Mouse (Mus musculus) cerebellum, adult 9-11 months (tissue): ENCODE results near the gene Cep170.

ENCODE experiments used
- DNase-seq: peaks from one replicate; pipeline ENCODE4 v3.0.0; 2022

Gene Cep170

GRCm38 (mm10) chr1:176824611-176825010 is 10.7 kb upstream of the Cep170 start:
- DNase-seq: no peak

DNA sequence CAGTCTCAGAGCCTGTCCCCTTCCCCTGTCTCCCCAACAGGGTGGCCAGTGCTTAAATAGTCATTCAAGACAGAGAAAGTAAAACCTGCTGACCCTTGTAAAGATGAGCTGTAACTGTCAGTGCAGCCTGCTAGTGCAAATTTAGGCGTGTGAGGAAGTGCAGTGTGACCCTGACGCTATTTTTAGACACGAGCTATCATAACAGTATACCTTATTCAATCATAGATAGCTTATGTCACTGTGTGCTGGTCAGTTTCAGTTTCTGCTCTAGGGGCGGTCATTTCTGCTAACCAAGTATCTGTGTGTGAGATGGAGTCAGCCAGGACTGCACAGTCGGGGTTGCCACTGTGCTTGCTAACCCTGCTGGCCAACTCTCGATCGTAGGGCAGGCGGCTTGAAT is 10.0 kb upstream of the Cep170 start:
- no peak for DNase-seq

DNA sequence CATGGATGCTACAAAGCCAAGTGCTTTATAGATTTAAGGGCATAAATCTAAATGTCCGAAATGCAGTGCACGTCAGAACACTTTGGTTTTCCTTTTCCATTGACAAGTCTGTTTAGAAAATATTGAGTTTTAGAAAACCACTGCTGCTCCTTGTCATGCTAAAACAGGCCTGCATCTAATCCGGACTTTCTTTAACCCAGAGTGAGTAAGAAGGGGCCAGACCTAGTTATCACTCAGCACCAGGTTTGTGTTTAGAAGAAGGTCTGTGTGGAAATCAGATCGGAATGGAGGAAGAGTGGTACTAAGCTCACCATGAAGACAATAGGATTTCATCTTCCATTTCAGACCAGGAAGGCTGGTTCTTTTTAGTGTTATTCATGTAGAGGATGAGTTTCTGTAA is 9.1 kb upstream of the Cep170 start:
- DNase-seq: no peak

DNA sequence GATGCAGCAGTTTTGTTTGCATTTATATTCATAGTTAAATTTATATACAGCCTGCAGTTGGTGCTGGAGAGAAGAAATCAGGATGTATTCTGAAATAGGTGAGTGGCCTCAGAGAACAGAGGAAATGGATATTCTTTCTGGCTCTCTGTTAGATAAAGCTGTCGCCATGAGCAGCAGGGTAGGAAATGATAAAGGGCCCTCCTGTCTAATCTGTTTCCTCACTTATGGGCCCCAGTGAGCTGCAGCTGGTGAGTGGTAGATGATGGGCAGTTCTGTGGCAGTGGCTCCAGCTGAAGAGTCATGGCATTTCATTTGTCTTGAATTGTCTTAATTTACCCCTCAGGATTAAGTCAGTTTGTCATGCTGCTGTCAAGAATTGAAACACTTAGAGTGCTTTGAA is 8.1 kb upstream of the Cep170 start:
- DNase-seq: no peak

DNA sequence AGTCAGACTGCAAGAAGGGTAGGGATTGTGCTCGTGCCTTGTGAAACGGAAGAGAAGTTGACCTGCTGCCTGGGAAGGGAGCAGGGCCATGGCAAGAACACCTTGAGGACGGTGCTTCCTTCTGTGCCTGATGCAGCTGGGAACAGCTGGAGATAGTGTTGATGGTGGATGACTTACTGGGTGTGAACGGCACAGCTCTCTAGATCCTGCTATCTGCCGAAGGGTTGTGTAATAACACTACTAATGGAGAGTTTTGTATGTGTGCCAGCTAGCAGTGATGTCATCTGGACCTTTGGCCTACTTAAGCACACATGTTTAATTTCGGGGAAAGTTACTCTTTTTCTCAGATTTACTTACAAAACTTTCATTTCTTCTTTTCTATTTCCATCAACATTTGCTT is 4.9 kb upstream of the Cep170 start:
- no peak for DNase-seq

DNA sequence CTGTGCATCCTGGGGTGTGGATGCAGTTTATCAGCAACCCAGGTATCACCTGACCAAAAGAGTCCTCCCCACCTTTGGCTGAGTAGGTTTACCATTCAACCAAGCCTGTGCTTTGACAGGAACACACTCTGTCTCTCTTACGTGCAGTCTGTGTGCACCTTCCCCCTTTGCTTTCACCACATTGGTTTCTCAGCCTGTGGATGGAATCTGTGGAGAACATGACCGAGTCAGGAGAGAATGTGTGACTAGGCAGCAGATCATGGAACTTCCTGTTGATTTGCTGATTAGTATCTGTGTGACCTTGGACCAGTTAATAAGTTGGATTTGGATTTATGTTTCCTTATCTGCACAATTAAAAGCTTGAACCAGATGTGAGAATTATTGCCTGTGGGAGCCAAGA is 4.3 kb upstream of the Cep170 start:
- no peak for DNase-seq

GRCm38 (mm10) chr1:176816728-176817127 is 2.9 kb upstream of the Cep170 start:
- DNase-seq: no peak

DNA sequence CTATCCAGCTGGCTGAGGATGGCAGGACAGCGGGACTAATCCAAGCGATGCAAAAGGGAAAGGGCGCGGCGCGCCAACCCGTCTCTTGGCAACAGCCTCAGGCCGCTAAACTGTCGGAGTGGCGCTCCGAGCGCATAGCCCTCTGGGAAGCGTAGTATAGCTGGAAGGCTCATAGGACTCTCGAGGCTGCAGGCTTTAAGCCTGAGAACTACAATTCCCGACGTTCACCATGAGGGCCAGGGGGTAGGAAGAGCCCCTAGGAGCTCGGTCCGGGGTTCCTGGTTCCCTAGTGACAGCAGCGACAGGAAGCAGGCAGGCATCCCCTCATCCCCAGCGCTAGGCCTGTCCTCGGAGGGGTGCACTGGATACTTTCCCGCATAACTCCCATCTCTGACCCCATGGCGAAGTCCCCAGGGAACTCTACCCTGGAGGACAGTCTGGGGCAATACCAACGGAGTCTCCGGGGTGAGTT is 760 bp upstream of the Cep170 start, which contains the start of gene Sdccag8:
TSS of gene Sdccag8 (plus strand) at position 70 of the 472 bp plus-strand sequence.
- peak; percentile 96 for DNase-seq

GRCm38 (mm10) chr1:176813292-176814035 is 403 bp downstream of the Cep170 start:
- peak; percentile 80 for DNase-seq

- peak; percentile 38 for DNase-seq
These were observed 1.2 kb downstream of the Cep170 start for GRCm38 (mm10) chr1:176812491-176813291.

GRCm38 (mm10) chr1:176811892-176812291 is 2.0 kb downstream of the Cep170 start:
- DNase-seq: no peak

- DNase-seq: no peak
These were observed 3.7 kb downstream of the Cep170 start for GRCm38 (mm10) chr1:176810161-176810560.

- no peak for DNase-seq
These were observed 13.0 kb downstream of the Cep170 start for GRCm38 (mm10) chr1:176800728-176801365.

DNA sequence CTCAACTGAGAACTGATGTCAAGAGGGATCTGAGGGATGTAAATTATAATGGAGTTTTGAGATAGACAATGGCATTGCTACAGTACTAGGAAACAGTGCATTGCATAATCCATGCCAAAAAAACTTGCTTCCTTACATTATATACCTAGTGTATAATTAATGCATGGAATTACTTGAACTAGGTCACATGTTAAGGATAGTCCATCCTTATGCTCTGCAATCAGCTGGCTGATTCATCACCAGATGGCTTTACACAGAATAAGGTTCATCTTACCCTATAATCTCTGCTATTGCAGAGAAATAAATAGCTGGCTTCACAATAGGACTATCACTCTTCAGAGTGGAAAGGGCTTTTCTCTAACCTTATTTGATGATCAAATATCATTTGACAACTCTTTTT is 15.2 kb downstream of the Cep170 start:
- DNase-seq: no peak

- DNase-seq: no peak
These were observed 21.7 kb downstream of the Cep170 start for GRCm38 (mm10) chr1:176792175-176792574.

GRCm38 (mm10) chr1:176789326-176789725 is 24.5 kb downstream of the Cep170 start:
- no peak for DNase-seq

DNA sequence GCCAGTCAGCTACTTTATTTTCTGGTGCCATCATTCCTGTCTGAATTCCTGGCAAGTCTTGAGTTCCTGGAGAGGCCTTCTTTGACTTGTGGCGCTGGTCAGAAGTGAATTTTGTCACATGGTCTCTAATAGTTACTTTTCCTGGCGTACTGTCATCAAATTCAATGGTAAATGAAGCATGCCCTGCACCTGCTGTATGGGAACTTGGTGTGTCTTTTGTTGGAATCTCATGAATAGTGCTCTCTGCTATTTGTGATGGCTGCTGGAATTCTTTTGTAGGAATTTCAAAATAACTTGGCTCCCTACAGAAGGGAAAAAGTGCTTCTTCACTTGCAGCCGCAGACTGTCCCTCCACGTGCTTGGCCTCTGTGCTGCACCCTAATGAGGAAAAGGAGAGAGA is 39.3 kb downstream of the Cep170 start:
- no peak for DNase-seq

- DNase-seq: no peak
These were observed 51.6 kb downstream of the Cep170 start for GRCm38 (mm10) chr1:176762295-176762694.

DNA sequence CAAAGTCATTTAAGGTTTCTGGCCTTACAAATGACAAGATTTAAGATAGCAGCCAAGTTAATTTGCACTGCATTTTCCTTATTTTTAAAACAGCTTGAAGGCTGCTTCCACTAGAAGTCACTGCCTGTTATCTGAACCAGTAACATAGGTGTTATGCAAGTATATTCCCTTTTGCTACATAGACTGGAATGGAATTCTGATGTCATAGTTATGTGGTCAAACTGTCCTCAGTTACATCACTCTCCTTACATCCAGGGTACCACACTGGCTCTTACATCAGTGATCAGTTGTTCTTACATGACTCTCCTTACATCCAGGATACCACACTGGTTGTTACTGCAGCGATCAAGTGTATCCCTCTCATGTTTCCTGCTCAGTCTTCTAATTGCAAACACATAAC is 53.2 kb downstream of the Cep170 start:
- no peak for DNase-seq

GRCm38 (mm10) chr1:176755586-176755985 is 58.3 kb downstream of the Cep170 start:
- peak; percentile 89 for DNase-seq

DNA sequence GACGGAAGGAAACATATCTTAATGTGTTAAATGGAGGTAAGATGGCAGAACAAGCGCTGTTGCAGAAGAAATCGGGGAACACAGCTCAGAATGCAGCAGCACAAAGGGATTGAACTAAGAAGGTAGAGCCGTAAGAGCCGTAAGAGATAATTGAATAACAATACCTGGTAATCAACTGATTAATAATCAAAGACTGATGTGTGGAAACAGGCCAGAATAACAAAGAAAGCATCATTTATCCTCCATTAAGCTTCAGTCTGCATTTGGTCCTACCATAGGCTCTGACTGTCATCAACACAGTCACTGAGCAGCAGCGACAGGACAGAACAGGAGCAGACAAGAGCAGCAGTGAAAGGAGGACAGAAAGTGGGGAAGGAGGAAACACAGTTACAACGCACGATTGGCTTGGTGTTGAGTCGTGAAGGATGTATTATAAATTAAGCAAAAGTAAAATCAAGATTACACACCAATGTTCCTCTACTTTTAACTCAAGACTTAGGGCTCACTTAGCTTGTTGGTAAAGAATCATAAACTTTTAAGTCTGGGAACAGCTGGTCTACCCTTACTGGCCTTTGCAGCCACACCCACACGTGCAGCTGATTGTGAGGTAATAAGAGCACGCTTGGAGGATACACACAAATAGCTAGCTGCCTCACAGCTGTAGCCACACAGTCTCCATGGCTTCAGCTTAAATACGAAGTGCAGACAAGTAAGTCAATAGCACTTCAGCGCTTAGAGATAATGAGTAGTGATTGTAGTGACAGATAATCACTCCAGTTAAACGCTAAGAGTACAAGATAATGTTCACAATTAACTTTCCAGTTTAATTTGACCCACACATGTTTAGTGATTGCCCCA is 59.8 kb downstream of the Cep170 start:
- DNase-seq: peak; percentile 16

GRCm38 (mm10) chr1:176749708-176750107 is 64.2 kb downstream of the Cep170 start:
- DNase-seq: no peak

DNA sequence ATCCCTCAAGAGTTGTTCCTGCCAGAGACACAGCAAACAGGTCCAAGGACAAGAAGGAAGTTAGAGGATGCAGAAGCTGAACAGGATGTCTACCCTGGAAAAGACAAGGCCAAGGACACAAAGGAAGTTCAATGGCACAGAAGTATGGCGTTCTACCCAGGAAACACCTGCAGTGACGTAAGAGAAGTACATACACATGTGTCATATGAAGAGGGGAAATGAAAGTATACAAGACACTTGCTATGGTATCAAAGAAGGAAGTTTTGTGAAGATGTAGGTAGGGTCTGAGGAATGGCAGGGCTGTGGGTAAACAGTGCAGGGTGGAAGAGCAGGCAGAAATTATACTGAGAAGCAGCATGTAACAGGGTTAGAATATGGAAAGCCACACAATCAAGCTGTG is 81.0 kb downstream of the Cep170 start:
- DNase-seq: no peak
